Mouse (Mus musculus) gastrocnemius, postnatal 4 days (tissue): Measurements from ENCODE around the gene Ubash3b. TPM values are rescaled to one million over a fixed set of nuclear protein-coding genes. Genes with fewer than 3 reads are reported as not detected.

Experiments used
- DNase-seq, 2 experiments: peaks; one replicate each; pipeline ENCODE4 v3.0.0; 2021 to 2022; ENCODE audit warnings: low spot score in 2 of 2, mixed read lengths in 2 of 2
- total RNA-seq, 2 experiments: library from RNA; stranded (reverse); gene quantifications; 2 replicates each; pipeline ENCODE4 v1.2.3; 2021

Ubash3b gene
- total RNA-seq, 2 experiments from 2014 or later = 5.3 to 5.6 TPM

DNA sequence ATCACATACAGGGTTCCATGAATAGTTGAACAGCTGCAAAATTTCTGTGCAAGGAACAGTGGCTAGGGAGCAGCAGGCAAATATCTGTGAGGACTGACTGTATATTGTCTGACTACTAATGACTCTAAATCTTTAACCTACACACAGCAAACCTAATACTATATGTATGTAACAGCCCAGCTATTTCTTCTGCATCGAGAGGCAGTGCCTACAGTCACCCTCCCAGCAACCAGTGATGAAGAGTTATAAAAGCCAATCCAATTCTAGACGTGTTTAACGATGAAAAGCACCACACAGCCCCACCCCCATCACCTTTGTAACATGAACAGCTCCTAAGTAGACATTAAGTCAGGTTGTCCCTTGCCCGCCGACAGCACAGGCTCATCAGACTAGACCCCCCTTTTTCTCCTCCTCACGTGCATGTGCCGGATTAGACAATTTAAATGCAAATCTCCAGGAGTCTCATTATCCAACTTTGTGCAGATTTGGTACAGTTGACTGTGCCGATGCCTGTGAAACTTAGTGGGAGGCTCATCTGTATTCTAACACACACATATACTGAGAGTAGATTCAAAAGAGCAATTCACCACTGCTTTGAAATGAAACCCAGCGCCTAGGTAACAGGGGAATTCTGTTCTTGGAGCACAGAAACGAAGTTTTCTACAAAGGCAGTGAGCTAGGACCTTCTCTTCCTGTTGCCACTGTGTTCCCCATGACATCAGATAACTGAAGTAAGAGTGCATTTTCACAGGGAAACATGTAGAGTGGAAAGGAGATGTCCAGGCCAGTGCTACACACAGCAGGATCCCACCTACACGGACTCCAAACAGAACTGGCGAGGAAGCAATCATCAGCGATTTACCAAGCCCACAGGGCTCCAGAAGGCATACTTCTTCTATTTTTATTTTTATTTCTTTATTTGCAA, 149.7 kb downstream of the Ubash3b start:
- no peak for DNase-seq

DNA sequence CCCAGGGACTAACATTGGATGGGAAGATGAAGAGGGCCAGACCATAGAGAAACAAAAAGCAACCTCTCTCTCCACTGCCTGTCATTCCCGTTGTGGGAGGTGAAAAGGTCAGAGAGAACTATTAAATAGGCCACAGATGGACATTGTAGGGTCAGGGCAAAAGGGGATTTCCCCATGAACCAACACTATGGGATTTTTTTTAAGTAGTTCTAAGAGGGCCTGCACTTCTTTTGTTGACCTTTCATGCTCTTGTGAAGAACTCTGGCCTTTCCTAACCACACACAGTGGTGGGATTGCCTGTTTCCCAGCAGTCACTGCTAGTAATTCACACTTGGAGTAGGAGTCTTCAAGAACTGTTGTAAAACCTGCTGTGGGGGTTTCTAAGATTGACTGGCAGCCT, 153.7 kb downstream of the Ubash3b start:
- DNase-seq = no peak

DNA sequence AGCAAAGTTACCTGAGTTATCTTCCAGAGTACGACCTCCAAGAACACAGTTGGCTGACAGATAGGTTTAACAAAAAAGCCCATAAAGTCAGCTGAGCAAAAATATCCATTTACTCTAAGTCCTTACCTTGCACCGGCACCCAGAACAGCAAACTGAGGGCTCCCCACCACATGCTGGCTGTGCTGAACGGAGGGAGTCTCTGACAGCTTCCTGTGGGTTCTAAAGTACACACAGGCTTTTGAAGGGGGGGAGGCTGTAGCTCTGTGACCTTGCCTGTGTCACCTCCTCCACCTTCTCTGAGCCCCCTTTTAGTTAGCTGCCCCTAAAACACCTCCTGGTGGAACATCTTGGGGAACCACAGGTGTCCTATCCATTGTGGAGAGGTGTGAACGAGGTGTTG, 157.1 kb downstream of the Ubash3b start, which contains the start of gene Crtam:
Gene Crtam, minus strand, starts transcription at position 214 of the 400 bp plus-strand sequence.
- DNase-seq = no peak

DNA sequence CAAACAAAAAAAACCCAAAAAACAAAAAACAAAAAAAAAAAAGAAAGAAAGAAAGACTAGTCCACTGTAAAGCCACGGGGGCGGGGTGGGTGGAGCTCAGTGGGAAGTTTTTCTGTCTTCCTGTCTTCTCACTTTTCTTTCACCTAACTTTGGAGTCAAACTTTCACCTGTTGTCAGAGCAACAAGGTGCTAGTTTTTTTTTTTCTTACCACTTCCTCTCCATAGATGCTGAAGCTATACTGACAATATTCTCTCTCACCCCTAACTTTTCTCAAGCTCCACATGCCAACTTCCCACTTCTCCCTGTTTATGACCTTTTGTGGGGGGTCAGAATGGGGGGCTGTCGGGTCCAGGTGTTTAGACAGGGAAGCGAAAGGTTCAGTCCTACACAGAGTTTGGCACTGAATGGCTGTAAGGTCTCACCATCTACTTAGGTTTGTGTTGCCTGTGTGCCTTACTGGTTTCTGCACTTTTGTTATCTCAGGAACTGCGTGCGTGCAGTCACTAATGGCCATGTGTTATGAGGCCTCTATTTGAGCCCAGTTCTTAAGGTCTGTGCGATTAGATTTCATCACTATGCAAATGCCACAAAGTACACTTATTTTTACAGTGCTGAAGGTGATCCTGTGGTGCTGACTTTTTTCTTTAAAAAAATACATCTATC, 164.2 kb downstream of the Ubash3b start:
- DNase-seq = no peak

DNA sequence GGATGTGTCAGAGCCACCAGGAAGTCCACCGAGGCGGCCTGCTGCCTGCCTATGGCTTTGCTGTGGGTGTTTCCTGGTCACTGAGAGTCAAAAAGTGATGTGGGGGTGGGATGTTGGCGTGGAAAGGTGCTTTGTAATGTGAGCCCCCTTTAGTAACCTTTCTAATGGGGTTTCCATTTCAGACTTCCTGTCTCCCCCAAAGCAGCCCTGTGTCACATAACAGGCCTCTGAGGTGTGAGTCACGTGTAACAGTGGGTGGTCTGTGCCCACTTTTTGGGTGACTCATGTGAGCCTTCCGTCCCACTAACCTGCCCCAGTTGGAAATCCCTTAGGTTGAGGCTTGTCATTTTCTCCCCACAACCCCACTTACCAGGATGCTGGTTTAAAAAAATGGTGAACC, 167.4 kb downstream of the Ubash3b start:
- no peak for DNase-seq

DNA sequence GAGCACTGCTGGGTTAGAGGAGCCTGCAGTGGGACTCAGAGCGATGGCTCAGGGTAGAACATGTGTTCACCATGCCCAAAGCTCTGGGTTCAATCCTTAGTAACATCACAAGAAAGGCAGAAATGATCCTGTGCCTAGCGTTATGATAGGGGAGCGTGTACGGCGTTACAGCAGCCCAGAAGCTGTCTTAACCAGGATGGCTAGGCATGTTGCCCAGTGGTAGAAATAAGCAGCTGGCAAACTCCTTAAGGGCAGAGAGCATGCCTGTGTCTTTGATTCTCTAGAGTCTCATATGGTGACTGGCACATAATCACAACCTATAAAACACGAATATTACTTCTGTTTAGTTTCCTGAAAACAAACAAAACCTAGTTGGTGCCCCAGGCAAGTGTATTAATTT, 170.0 kb downstream of the Ubash3b start:
- DNase-seq = no peak

DNA sequence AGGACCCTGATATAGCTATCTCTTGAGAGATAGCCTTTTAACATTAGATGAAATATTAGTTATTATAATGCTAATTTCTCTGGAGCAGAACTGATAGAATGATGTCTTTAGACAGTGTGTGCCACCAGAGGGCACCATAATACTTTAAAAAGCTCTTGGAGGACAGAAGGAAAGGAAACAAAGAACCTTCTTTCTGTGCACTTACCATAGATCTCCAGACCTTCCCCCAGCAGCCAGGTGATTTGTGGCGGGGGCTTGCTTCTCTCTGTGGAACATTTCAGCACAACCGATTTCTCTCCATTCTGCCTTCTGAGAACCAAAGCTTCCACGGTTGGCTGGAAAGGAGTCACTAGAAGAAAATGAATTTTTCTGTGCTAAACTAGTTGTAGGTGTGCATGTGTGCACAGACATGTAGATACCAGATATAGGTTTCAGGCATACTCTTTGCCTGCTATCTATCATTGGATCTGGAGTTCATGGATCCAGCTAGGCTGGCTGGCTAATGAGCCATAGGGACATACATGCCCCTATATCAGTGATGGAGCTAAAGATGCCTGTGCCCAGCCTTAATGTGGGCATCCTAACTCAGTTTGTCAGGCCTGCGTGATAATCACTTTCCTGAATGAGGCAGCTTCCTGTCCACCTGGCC, 171.4 kb downstream of the Ubash3b start:
- peak; percentile 28 to 47 for DNase-seq

DNA sequence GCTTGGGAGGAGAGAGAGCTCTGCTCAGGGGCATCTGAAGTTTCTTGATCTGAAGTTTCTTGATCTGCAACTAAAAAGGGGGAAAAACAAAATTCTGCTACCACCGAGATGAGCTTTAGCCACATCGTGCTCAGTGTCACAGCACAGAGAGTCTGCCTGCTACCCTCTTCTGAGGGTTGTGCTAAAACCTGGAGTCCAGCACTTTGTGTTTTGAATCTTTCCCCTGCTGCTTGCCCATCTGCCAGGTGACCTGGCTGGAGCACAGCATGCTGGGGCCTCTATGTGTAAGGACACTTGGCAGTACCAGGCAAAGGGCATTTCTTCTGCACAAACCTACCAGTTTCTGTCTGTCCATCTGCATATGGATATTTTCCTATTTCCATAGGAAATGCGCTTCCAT, 177.2 kb downstream of the Ubash3b start:
- no peak for DNase-seq

DNA sequence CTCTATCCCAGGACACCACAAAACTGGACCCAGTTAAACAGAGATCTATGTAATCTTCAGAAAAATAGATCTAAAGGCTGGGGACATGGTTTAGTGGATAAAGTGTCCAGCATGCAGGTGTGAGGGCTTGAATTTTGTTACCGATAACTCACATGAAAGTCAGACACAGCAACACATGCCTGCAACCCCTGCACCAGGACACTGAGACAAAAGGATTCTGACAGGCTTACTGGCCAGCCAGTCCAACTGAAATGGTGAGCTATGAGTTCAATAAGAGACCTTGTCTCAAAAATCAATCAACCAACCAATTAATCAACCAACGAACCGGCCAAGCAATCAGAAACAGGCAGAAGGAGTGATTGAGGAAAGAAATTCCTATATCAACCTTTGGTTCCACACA, 177.7 kb downstream of the Ubash3b start:
- no peak for DNase-seq

DNA sequence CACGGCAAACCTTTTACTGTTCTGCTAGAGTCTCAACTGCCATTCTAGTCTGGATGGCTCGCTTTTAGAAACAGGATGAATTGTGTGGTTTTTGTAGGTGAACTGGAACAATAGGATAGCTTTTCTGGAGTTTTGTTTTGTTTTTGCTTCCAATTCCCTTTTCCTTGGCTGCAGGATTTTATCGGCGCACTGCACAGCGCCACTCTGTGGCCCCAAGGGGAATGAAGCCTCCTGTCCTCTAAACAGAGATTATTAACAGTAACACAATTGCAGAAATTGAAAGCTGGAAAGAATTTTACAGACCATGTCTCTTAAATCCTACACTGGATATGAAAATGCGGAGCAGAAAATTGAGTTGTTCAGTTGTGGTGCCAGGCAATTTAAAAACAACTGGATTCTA, 179.0 kb downstream of the Ubash3b start:
- no peak for DNase-seq

DNA sequence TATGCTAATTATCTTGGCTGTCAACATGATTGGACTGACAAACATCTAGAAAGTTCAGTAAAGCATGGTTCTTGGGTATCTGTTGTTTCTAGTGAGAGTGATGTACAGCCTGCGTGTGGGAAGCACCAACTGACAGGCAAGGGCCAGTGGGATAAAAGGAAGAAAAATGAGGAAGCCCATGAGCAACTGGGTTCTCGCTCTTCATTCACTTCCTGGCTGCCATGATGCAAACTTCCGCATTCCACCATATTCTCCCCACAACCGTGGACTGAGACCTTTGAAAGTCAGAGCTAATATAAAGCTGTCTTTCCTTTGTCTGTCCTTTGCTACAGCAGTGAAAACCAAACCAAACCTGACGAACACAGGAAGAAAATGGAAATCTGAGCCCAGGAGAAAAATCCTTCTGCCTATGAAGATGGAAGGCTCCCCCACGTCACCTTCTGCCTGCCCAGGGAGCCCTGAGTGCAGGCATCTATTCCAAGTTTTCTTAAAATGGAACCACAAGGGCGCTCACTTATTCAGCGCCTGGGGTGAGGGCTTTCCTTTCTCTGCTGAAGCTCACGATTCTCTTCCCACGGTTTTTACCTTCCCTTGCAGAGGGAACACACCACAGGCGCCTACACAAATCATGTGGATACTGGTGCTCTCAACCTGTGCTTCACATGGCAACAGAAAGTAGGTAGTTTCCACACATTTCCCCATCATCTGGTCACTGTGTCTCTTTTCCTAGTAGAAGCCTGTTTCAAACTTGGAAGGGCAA, 187.3 kb downstream of the Ubash3b start:
- no peak for DNase-seq

DNA sequence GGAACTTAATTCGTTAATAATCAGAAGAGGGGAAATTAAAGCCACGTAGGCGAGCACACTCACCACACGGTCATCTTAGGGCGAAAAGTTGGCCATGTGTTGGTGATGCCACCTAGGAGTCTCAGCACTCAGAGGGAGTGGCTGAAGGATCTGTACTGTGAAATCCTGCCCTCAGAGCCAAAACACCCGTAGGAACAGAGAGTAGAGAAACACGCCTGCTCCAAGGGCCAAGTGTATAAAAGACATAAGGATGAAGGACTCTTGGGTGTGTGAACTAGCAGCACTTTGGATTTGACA, 197.1 kb downstream of the Ubash3b start:
- no peak for DNase-seq

DNA sequence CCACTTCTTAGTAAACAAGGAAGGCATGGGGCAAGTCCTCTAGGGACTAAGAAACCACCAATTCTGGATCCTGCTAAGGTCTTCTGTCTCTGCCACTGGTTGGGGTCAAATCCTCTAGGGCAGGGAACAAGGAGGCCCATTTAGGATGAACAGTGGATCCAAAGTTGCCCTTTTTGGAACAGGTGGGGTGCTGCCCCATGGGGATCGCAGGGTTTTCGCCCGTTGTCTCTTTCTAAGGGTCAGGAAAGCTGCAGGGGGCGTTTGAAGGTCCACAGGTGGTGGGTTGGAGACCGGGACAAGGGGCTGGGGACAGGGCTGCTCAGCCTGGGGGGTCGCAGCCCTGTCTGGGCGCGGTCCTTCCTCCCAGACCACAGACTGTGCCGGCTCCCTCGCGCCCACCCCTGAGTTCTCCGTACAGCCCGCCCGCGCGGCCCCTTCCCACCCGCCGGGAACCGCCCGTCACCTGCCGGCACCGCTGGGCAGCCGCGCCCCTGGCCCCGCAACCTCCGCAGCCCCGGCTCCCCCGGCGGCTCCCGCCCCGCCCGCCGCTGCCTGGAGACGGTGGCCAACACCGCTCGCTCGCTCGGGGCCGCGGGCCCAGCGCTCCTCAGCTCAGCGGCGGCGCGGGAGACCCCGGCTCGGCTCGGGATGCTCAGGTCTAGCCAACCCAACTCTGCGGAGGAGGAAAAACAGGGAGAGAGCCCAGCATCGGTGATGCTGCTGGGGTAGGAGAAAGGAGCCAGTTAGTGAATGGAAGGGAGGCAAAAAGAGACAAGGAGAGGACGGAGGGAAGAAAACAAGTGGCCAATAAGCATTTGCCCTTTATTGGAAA, 197.7 kb downstream of the Ubash3b start, which contains the start of gene Jhy:
Gene Jhy, minus strand, starts transcription at position 533 of the 832 bp plus-strand sequence.
- DNase-seq = no peak

DNA sequence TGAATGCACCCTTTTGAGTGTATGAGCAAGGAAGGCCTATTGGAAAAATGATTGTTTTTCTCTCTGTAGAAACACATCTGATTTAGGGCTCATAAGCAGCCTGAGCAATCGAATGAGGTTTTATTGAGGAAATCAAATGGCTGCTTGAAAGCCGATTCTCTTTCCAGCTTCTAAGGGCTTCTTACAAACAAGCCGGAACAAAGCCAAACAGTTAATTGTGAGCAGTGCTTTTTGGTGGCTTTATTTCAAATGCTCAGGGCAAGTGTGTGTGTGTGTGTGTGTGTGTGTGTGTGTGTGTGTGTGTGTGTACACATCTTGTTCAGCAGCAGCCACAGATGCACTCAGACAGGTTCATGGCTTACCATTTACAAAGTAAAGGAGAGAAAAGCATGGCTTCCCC, 200.1 kb downstream of the Ubash3b start:
- DNase-seq = no peak

Other genes with a start within 250 kb of the Ubash3b start
- gene Jhy, start 197.6 kb downstream of the Ubash3b start, total RNA-seq = not detected
- gene Crtam, start 157.1 kb downstream of the Ubash3b start, total RNA-seq = under 1 TPM; 0.10 to 0.29 TPM